Mouse (Mus musculus) lung, adult 2 months (tissue): ENCODE results near the gene Mfsd10. TPM values are rescaled to one million over a fixed set of nuclear protein-coding genes. Genes with fewer than 3 reads are reported as not detected.

Source experiments
- DNase-seq: peaks from one replicate; pipeline ENCODE4 v3.0.0; 2022
- H3K4me1 ChIP-seq: fragments of 200-500 bp; 2 replicates; pipeline ENCODE4 v1.6.1; 2011; ENCODE audit warnings: low read length; ENCODE audit not compliant: control insufficient read depth, insufficient read depth
- H3K4me3 ChIP-seq: fragments of 200-500 bp; replicated peaks from 2 replicates; pipeline ENCODE3; 2011; ENCODE audit warnings: low read depth, mild to moderate bottlenecking, control low read depth, low read length; ENCODE audit errors: extremely low read depth
- CTCF ChIP-seq: fragments of 200-500 bp; IDR thresholded peaks from 2 replicates; pipeline ENCODE4 v1.5.1; 2011; ENCODE audit warnings: mild to moderate bottlenecking, low read length, control low read depth; ENCODE audit not compliant: insufficient read depth
- POLR2A ChIP-seq: fragments of 200-500 bp; IDR thresholded peaks from 2 replicates; pipeline ENCODE4 v1.6.1; 2011; ENCODE audit warnings: low read depth, mild to moderate bottlenecking, control low read depth, low read length, borderline replicate concordance; ENCODE audit errors: extremely low read depth
- WGBS: fragments of 180-500 bp; shearing (Covaris S2); methylation state at CpG from one replicate; pipeline ENCODE4 v1.1.7; 2018; 5-methylcytosine and 5-hydroxymethylcytosine counted together
- polyA plus RNA-seq: library from polyadenylated mRNA; depleted of rRNA; stranded (reverse); fragments of >200 nt; gene quantifications from 2 replicates; pipeline ENCODE4 v1.2.3, GENCODE M21; 2012

The Mfsd10 gene
- polyA plus RNA-seq, 1 experiment = 127 TPM

DNA sequence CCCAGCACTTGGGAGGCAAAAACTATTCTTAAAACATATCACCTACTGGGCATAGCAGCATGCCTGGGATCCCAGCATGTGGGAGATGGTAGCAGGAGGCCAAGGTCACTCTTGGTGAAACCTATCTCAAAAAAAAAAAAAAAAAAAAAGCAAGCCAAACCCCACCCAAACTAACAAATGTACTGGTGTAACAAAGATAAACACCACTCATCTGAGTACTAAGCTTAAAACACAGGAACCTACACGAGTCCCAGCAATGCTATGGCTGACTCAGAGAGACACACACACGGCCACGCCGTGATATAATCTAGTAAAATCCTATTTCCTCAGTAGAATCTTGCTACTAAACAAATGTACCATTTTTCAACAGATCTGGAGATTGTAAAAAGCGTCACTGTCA, 15.9 kb upstream of the Mfsd10 start:
- no peak for DNase-seq
- 88% methylated on average over 5 of the region's 5 CpGs for WGBS
- no peaks in the 10 kb centered on the region for H3K4me1 ChIP-seq
- TF ChIP-seq POLR2A (no peak), CTCF (no peak)
- H3K4me3 ChIP-seq = no peak overlapping the region

GRCm38 (mm10) chr5:34647581-34647980, 10.6 kb upstream of the Mfsd10 start:
- 49% methylated on average over 4 of the region's 4 CpGs for WGBS
- no peaks in the 10 kb centered on the region for H3K4me1 ChIP-seq
- H3K4me3 ChIP-seq = no peak overlapping the region
- DNase-seq = peak; percentile 51
- TF ChIP-seq CTCF (peak; percentile 75), POLR2A (no peak)

DNA sequence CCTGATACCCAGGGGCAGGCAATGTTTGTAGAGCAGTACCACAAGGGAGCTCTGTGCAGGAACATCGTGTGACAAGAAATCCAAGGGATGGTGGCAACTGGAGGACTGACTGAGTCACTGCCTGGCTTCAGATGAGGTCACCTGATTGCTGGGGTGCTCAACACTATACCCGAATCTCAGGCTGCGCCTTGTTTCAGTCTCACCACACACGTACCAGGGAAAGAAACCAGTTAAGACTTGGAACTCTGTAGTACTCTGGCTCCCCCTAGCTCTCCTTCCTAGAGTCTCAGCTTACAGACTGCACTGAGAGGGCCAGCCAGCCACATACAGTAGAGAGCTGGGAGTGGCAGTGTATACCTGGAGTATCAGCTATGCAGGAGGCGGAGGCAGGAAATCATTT, 5.9 kb upstream of the Mfsd10 start:
- WGBS = 45% methylated on average over 5 of the region's 5 CpGs
- Histone ChIP-seq H3K4me3 (no peak overlapping the region), H3K4me1 (no peaks in the 10 kb centered on the region)
- no peak for DNase-seq
- peak; percentile 54 for TF ChIP-seq CTCF
- no peak for TF ChIP-seq POLR2A

DNA sequence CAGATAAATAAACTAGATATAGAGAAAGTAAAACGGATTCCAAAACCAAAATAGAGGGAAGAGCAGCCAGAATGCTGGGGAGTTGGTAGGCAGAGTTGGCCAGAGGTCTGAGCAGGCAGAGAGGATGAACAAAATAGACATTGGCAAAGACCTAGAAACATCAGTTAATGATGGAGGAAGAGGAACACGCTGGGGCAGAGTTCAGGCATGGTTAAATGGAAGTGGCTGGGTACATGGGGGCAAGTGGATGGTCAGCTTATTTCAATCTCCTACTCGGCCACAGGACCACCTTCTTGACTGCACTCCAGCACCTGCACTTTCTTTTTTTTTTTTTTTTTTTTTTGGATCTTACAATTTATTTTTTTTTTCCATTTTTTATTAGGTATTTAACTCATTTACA, 5.0 kb upstream of the Mfsd10 start:
- Histone ChIP-seq H3K4me1 (0 out of 2 replicates have a peak, but pooled peaks cover 3% of the 10 kb centered on the region), H3K4me3 (no peak overlapping the region)
- DNase-seq = no peak
- TF ChIP-seq CTCF (no peak), POLR2A (no peak)
- WGBS = 86% methylated on average over 3 of the region's 3 CpGs

DNA sequence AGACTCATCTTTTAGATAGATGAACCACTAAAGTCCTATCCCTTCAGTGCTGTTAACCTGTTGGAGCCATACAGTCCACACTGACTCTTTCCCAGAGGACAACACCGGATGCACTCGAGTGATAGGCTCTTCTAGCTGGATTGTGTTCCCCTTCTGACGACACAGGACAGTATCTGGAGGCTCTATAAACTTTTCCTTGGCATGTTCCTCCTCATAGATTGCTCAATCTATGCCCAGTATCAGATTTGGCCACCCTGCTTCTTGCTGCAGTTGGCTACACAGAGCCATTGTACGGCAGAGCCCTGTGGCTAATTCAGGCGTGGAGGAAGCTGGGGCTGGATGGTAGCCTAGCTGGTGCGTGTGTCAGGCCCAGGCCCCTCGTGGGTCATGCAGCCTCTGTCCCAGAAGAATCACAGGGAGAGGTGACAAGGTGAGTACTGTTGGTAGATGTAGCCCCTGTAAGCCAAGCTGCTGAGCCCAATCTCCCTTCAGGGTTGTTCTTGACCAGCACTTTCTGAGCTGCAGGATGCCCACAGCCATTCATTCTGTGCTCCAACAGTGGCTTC, 662 bp upstream of the Mfsd10 start:
- Histone ChIP-seq H3K4me1 (0 out of 2 replicates have a peak, but pooled peaks cover 3% of the 10 kb centered on the region), H3K4me3 (no peak overlapping the region)
- WGBS = 67% methylated on average over 7 of the region's 7 CpGs
- no peak for TF ChIP-seq POLR2A
- no peak for TF ChIP-seq CTCF
- no peak for DNase-seq

GRCm38 (mm10) chr5:34635665-34636192, 1.3 kb downstream of the Mfsd10 start:
- Histone ChIP-seq H3K4me1 (0 out of 2 replicates have a peak, but pooled peaks cover 3% of the 10 kb centered on the region), H3K4me3 (no peak overlapping the region)
- DNase-seq = no peak
- 57% methylated on average over 10 of the region's 10 CpGs for WGBS
- TF ChIP-seq CTCF (no peak), POLR2A (no peak)

DNA sequence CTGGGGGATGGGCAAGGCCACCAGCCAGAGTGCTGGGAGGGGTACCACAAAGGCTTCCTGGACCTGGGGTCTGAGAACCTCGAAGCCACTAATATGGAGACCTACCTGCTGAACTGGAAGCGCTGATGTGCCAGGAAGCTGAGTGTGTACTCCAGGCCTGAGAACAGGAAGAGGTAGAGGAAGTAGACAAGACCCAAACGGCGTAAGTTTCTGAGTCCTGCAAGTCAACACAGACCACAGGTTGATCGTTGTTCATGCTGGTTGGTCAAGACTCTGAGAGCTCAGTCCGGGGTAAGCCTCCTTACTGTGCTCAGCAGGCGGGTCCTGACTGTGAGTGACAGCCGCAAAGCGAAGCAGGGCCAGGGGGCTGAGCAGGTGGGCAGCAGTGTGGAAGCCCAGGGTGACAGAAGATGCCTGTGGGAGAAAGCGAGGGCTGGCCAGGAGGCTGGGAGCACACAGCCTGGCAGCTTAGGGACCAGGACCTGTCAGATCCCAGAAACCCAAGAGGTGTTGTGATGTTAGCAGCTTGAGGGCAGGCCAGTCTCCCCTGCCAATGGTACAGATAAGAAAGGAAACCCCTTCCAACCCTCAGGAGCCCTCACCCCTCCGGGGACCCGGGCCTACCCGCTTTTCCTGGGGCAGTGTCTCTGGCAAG, 2.1 kb downstream of the Mfsd10 start:
- 0 out of 2 replicates have a peak, but pooled peaks cover 3% of the 10 kb centered on the region for H3K4me1 ChIP-seq
- no peak for DNase-seq
- no peak overlapping the region for H3K4me3 ChIP-seq
- WGBS = 70% methylated on average over 13 of the region's 13 CpGs
- TF ChIP-seq CTCF (no peak), POLR2A (no peak)

- H3K4me1 ChIP-seq = 0 out of 2 replicates have a peak, but pooled peaks cover 3% of the 10 kb centered on the region
- WGBS = 52% methylated on average over 4 of the region's 4 CpGs
- H3K4me3 ChIP-seq = no peak overlapping the region
- DNase-seq = no peak
- no peak for TF ChIP-seq POLR2A
- TF ChIP-seq CTCF = no peak
Observed at GRCm38 (mm10) chr5:34633641-34634040, 3.4 kb downstream of the Mfsd10 start.

GRCm38 (mm10) chr5:34632996-34633395, 4.0 kb downstream of the Mfsd10 start:
- TF ChIP-seq POLR2A = no peak
- no peak for TF ChIP-seq CTCF
- WGBS = 97% methylated on average over 2 of the region's 2 CpGs
- DNase-seq = no peak
- 0 out of 2 replicates have a peak, but pooled peaks cover 3% of the 10 kb centered on the region for H3K4me1 ChIP-seq
- no peak overlapping the region for H3K4me3 ChIP-seq

DNA sequence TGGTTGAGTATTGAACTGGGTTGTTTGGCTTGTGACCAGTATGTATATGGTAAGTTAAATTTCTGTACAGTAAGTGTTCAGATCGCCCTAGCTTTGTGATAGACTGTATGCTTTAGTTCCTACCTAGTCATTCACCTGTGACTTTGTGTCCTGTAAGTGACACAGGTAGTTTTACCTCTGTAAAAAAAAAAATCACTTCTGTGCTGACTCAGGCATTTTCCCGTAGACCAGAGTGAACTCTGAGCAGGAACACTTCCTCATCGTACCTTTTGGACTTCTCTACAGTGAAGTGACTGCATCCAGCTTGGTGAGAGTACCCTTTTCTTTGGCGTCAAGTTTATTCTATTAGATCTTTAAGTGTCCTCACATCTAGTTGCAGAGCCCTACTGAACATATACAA, 27.0 kb downstream of the Mfsd10 start:
- WGBS = 82% methylated on average over 4 of the region's 4 CpGs
- no peak for DNase-seq
- no peak for TF ChIP-seq CTCF
- no peak for TF ChIP-seq POLR2A
- Histone ChIP-seq H3K4me3 (no peak overlapping the region), H3K4me1 (no peaks in the 10 kb centered on the region)
